In the genomic region with DNA sequence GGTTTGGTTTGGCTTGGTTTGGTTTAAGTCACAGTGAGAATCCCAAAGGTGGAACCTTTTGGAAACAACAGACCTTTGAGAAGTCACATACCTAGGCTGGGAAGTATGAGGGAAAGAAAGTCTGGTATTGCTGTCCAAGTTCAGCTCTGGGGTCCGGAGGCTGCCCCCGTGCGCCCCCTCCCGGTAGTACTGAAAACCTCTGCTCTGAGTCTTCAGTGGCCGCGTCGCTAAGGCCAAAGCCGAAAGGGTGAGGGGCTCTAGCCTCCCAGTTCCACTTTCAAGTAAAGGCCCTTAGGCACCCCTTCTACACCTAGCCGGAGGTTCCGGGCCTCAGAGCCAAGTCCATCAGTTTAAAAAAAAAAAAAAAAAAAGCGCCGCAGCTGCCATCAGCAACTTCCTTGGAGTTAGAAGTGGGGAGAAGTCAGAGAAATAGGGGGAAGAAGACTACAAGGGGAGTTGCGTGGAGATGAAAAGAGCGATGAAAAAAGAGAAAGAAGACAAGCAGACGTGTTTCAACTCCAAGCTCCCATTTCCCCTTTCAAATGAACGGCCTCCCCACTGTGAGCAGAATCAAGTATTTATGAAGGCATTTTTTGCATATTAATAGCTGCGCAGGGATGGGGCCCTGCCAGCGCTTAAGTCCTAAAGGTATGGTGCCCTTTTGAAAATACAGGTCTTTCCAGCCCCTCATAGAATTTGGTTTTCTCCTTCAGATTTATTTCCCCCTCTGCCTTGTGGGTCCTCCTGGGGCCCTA, we compare ENCODE assay signal across 7 mouse cellular contexts.
DNase-seq lines count a peak whose midpoint lies in the region; ATAC-seq and TF ChIP-seq lines count a peak whose summit lies in the region.

No protein-coding gene starts in this region.

- DNase-seq in R1 (ENCODE audit: low read depth, low spot score), result peak; percentile 80
- DNase-seq in cerebellum, postnatal 14 days, result peak; percentile 89 to 91
- DNase-seq in gastrocnemius, adult 18-20 months (ENCODE audit: low spot score), result peak; percentile 71
- peak; percentile 73 for DNase-seq in hindbrain, postnatal 0 days (ENCODE audit: low spot score)
- DNase-seq in limb, embryonic 10.5 days (ENCODE audit: low spot score), result peak; percentile 86
- peak; percentile 79 for DNase-seq in midbrain, embryonic 10.5 days (ENCODE audit: low spot score)

- H3K9me3 ChIP-seq in hindbrain, postnatal 0 days (ENCODE audit: low read length), result no peaks in the 10 kb centered on the region
- no peaks in the 10 kb centered on the region for H3K9me3 ChIP-seq in limb, embryonic 10.5 days (replicated peaks)
- no peaks in the 10 kb centered on the region for H3K9me3 ChIP-seq in midbrain, embryonic 10.5 days (replicated peaks)

- H3K27ac ChIP-seq in hindbrain, postnatal 0 days, result no peak overlapping the region
- H3K27ac ChIP-seq in limb, embryonic 10.5 days, result peak overlapping the region; percentile 64
- no peak overlapping the region for H3K27ac ChIP-seq in midbrain, embryonic 10.5 days (replicated peaks)
- no peak overlapping the region for H3K27ac ChIP-seq in small intestine, adult 2 months (ENCODE audit: insufficient read depth, low read depth, low read length)

- H3K4me1 ChIP-seq in hindbrain, postnatal 0 days (ENCODE audit: insufficient read depth, low read length), result no peaks in the 10 kb centered on the region
- H3K4me1 ChIP-seq in limb, embryonic 10.5 days, result peaks cover 47% of the 10 kb centered on the region
- H3K4me1 ChIP-seq in midbrain, embryonic 10.5 days, result peaks cover 22% of the 10 kb centered on the region
- H3K4me1 ChIP-seq in small intestine, adult 2 months (ENCODE audit: control insufficient read depth, insufficient read depth, insufficient read length, low read length), result peaks cover 8% of the 10 kb centered on the region; the same call in 1 of the 2 replicates

- no peak overlapping the region; the same call in 1 of the 2 replicates for H3K9ac ChIP-seq in hindbrain, postnatal 0 days (replicated peaks; ENCODE audit: low read length)

- peak overlapping the region; percentile 46 for H3K4me2 ChIP-seq in hindbrain, postnatal 0 days (ENCODE audit: low read depth, low read length)

- no peaks in the 10 kb centered on the region for H3K27me3 ChIP-seq in hindbrain, postnatal 0 days (ENCODE audit: insufficient read depth, low read length)
- H3K27me3 ChIP-seq in limb, embryonic 10.5 days (ENCODE audit: low read depth, poor library complexity, severe bottlenecking), result no peaks in the 10 kb centered on the region; the same call in 1 of the 2 replicates
- H3K27me3 ChIP-seq in midbrain, embryonic 10.5 days (ENCODE audit: low read depth, poor library complexity, severe bottlenecking), result peaks cover 47% of the 10 kb centered on the region
- H3K27me3 ChIP-seq in small intestine, adult 2 months (ENCODE audit: control insufficient read depth, insufficient read depth, low read length), result no peaks in the 10 kb centered on the region

- 0 out of 2 replicates have a peak overlapping the region, but pooled peaks have one; percentile 7 for H3K4me3 ChIP-seq in hindbrain, postnatal 0 days (ENCODE audit: low read length)
- H3K4me3 ChIP-seq in limb, embryonic 10.5 days, result no peak overlapping the region
- peak overlapping the region; percentile 16 for H3K4me3 ChIP-seq in midbrain, embryonic 10.5 days
- peak overlapping the region; percentile 32 for H3K4me3 ChIP-seq in small intestine, adult 2 months (ENCODE audit: low read depth, low read length)

- WGBS in hindbrain, postnatal 0 days, result 13% methylated on average over 17 of the region's 18 CpGs
- WGBS in limb, embryonic 10.5 days, result 11% methylated on average over 18 of the region's 18 CpGs
- WGBS in midbrain, embryonic 10.5 days, result 7% methylated on average over 18 of the region's 18 CpGs
- WGBS in small intestine, adult 2 months, result 18% methylated on average over 18 of the region's 18 CpGs

- no peaks in the 10 kb centered on the region for H3K36me3 ChIP-seq in hindbrain, postnatal 0 days (ENCODE audit: insufficient read depth, low read length)
- H3K36me3 ChIP-seq in limb, embryonic 10.5 days, result no peaks in the 10 kb centered on the region
- H3K36me3 ChIP-seq in midbrain, embryonic 10.5 days, result no peaks in the 10 kb centered on the region
- H3K36me3 ChIP-seq in small intestine, adult 2 months (ENCODE audit: control insufficient read depth, insufficient read depth, low read length), result no peaks in the 10 kb centered on the region

- TF ChIP-seq POLR2A in small intestine, adult 2 months (IDR thresholded peaks at IDR 0.05; ENCODE audit: low read depth, low read length), result no peak

- TF ChIP-seq CTCF in hindbrain, postnatal 0 days (IDR thresholded peaks at IDR 0.05; ENCODE audit: low read depth), result peak; percentile 84
- TF ChIP-seq CTCF in small intestine, adult 2 months (IDR thresholded peaks at IDR 0.05; ENCODE audit: extremely low read depth, insufficient read length, insufficient replicate concordance, low read depth, low read length), result peak; percentile 90

- ATAC-seq in hindbrain, postnatal 0 days, result peak; percentile 76
